8 mouse cellular contexts compared by ENCODE assay signal in the genomic region with DNA sequence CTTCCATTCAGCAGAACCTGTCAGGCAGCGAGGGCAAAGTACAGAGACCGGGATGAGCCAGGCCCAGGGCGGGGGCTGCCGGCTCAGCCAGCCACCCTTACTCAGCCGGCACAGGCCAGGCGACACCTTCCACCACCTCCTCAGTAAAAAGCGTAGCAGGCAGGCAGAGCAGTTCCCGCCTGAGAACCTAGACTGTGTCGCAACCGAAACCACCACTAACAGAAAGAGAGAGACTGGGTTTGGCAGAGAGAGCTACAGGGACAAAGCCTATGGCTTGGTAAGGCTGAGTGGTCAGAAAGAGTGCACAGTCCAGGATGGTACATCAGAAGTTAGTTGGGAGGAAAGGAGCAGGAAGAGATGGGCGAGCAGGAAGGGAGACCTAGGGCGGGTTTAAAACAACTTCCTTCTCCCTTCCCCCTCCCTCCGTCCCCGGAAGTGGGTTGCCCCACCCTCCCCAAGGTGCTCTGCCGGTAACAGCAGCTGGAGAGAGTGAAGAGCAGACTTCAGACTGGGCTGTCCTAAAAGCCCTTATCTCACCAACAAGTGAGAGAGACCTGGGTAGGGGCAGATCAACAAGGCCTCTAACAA. TPM values are rescaled to one million over a fixed set of nuclear protein-coding genes. Genes with fewer than 3 reads are reported as not detected.
A peak's percentile ranks its signal among the peaks of the same experiment; 100 is the strongest.
DNase-seq lines count a peak whose midpoint lies in the region; ATAC-seq and TF ChIP-seq lines count a peak whose summit lies in the region.

No protein-coding gene starts in this region.

- WGBS in liver, embryonic 15.5 days (ENCODE audit: insufficient replicate concordance) = 10% methylated on average over 15 of the region's 15 CpGs

- H3K27me3 ChIP-seq in liver, embryonic 15.5 days = no peaks in the 10 kb centered on the region

- no peaks in the 10 kb centered on the region for H3K9me3 ChIP-seq in ES-E14 (ENCODE audit: control insufficient read depth, insufficient read depth, low read depth, low read length)
- no peaks in the 10 kb centered on the region for H3K9me3 ChIP-seq in liver, embryonic 15.5 days (replicated peaks)

- peak overlapping the region; percentile 63 for H3K9ac ChIP-seq in ES-E14 (ENCODE audit: insufficient read depth, low read depth, low read length, poor library complexity, severe bottlenecking)
- H3K9ac ChIP-seq in liver, embryonic 15.5 days = peak overlapping the region; percentile 53

- peaks cover 0 to 15% of the 10 kb centered on the region in 2 experiments; a peak in 3 of 4 replicates for H3K4me1 ChIP-seq in ES-E14 (ENCODE audit: control insufficient read depth in 2 of 2, insufficient read depth in 2 of 2, low read length in 2 of 2, poor library complexity in 1 of 2)
- H3K4me1 ChIP-seq in liver, embryonic 15.5 days (replicated peaks) = peaks cover 90% of the 10 kb centered on the region

- peak; percentile 91 for ATAC-seq in liver, embryonic 15.5 days (ENCODE audit: insufficient read depth)

- peak overlapping the region; percentile 79 for H3K4me2 ChIP-seq in liver, embryonic 15.5 days

- H3K4me3 ChIP-seq in ES-E14 (ENCODE audit: insufficient read depth in 1 of 2, low read depth in 1 of 2, low read length in 2 of 2, poor library complexity in 1 of 2, severe bottlenecking in 1 of 2) = peak overlapping the region; percentile 29 to 63
- H3K4me3 ChIP-seq in liver, embryonic 15.5 days (replicated peaks) = peak overlapping the region; percentile 57

- in situ Hi-C loops in ES-E14 (cut with MboI; ENCODE audit: low sequenced_read_pairs in 2 of 2, unreplicated experiment in 2 of 2) = no loop called here

- no peak overlapping the region for H3K27ac ChIP-seq in ES-E14 (ENCODE audit: insufficient read depth, low read depth, low read length, poor library complexity, severe bottlenecking)
- peak overlapping the region; percentile 88 for H3K27ac ChIP-seq in liver, embryonic 15.5 days (replicated peaks)

- H3K36me3 ChIP-seq in ES-E14 (ENCODE audit: control insufficient read depth, insufficient read depth, low read length, poor library complexity, severe bottlenecking) = peaks cover 10% of the 10 kb centered on the region; the same call in 1 of the 2 replicates
- peaks cover 14% of the 10 kb centered on the region for H3K36me3 ChIP-seq in liver, embryonic 15.5 days (replicated peaks)

- DNase-seq in B cell, adult 2 months = peak; percentile 84 to 86
- peak; percentile 40 for DNase-seq in ES-E14 (ENCODE audit: low read depth, low spot score)
- DNase-seq in induced T-regulatory cell, adult 2 months (ENCODE audit: low read depth) = peak; percentile 91
- DNase-seq in spleen, postnatal 36 days (ENCODE audit: low spot score in 2 of 2) = peak; percentile 88
- no peak for DNase-seq in left cerebral cortex, adult 8-10 months (ENCODE audit: low spot score in 2 of 2)
- no peak for DNase-seq in adrenal gland, adult 8-10 months
- no peak for DNase-seq in adrenal gland, adult 18-20 months (ENCODE audit: low spot score in 2 of 2)

TF ChIP-seq in ES-E14, 5 proteins besides CTCF, POLR2A, EP300 and RAD21:
- TF ChIP-seq ZC3H11A (IDR thresholded peaks at IDR 0.05; ENCODE audit: borderline replicate concordance, low read depth, low read length) = no peak
- no peak for TF ChIP-seq ZNF384 (IDR thresholded peaks at IDR 0.05; ENCODE audit: low read depth, low read length)
- no peak for TF ChIP-seq CHD2 (IDR thresholded peaks at IDR 0.05; ENCODE audit: low read depth, low read length)
- TF ChIP-seq MAFK (IDR thresholded peaks at IDR 0.05; ENCODE audit: insufficient read depth, low read depth, low read length) = no peak
- no peak for TF ChIP-seq HCFC1 (IDR thresholded peaks at IDR 0.05; ENCODE audit: borderline replicate concordance, insufficient read depth, low read length)

RNA-seq across cellular contexts. Expression of gene Rcor2, which starts 28.0 kb away (rescaled TPM):
- total RNA-seq in ES-E14 (2012; rRNA removed) = 161 and 192 TPM in 2 replicates
- 1.1 and 1.3 TPM in 2 replicates for polyA plus RNA-seq in liver, embryonic 15.5 days (2015; fragmentation: Nextera tagmentation; extraction: Ambion mirVana)
- 10 to 100 TPM; 15.5 to 17.6 (median 15.6) TPM for total RNA-seq in left cerebral cortex, adult 8-10 months (2022)
- 1 to 10 TPM; 3.8 to 7.5 (median 5.3) TPM for total RNA-seq in adrenal gland, adult 8-10 months (2022)
- total RNA-seq in adrenal gland, adult 18-20 months (2021) = 1 to 10 TPM; 1.5 to 2.5 TPM

RNA-seq across cellular contexts. Expression of gene Mark2, which starts 46.5 kb away (rescaled TPM):
- total RNA-seq in ES-E14 (2012; rRNA removed) = 44.0 and 47.9 TPM in 2 replicates
- polyA plus RNA-seq in liver, embryonic 15.5 days (2015; fragmentation: Nextera tagmentation; extraction: Ambion mirVana) = 20.0 and 24.4 TPM in 2 replicates
- total RNA-seq in left cerebral cortex, adult 8-10 months (2022) = 100 to 1,000 TPM; 126 to 144 (median 137) TPM
- total RNA-seq in adrenal gland, adult 8-10 months (2022) = 10 to 100 TPM; 66.7 to 95.6 (median 79.8) TPM
- total RNA-seq in adrenal gland, adult 18-20 months (2021) = 10 to 100 TPM; 63.5 to 64.0 TPM

RNA-seq across cellular contexts. Expression of gene Naa40, which starts 54.2 kb away (rescaled TPM):
- 50.9 and 56.1 TPM in 2 replicates for total RNA-seq in ES-E14 (2012; rRNA removed)
- 25.0 and 25.4 TPM in 2 replicates for polyA plus RNA-seq in liver, embryonic 15.5 days (2015; fragmentation: Nextera tagmentation; extraction: Ambion mirVana)
- total RNA-seq in left cerebral cortex, adult 8-10 months (2022) = 10 to 100 TPM; 30.6 to 39.2 (median 32.3) TPM
- 10 to 100 TPM; 20.9 to 27.4 (median 24.4) TPM for total RNA-seq in adrenal gland, adult 8-10 months (2022)
- total RNA-seq in adrenal gland, adult 18-20 months (2021) = 10 to 100 TPM; 18.6 to 20.7 TPM

Comparison
In these comparisons a context has a peak if more than half of its experiments do, and no peak if none do; other contexts are left out.
1. DNase-seq: peak in B cell, adult 2 months (2 of 2), ES-E14 (single experiment), induced T-regulatory cell, adult 2 months (single experiment) and spleen, postnatal 36 days (2 of 2); none in left cerebral cortex, adult 8-10 months (0 of 2), adrenal gland, adult 8-10 months (single experiment) and adrenal gland, adult 18-20 months (0 of 2).